Mouse (Mus musculus): Measurements from ENCODE around the gene Ces2c. TPM values are rescaled to one million over a fixed set of nuclear protein-coding genes. Genes with fewer than 3 reads are reported as not detected.

Ces2c gene
- polyA plus RNA-seq, 1 experiment = not detected

GRCm38 (mm10) chr8:104901746-104902145 lies 54.9 kb downstream of the Ces2c start:
- TF ChIP-seq CTCF (IDR thresholded peaks at IDR 0.05; ENCODE audit: borderline replicate concordance, extremely low read depth, insufficient read depth, insufficient read length) (no peak), POLR2A (IDR thresholded peaks at IDR 0.05; ENCODE audit: borderline replicate concordance, extremely low read depth, insufficient read depth, insufficient read length, poor library complexity, severe bottlenecking) (no peak)
- no peak for DNase-seq (ENCODE audit: low read depth)

Other genes with a start within 250 kb of the Ces2c start
- not detected in 2 replicates for gene Cdh16, start 222.7 kb upstream of the Ces2c start, polyA plus RNA-seq (2012; rRNA removed)
- 3.0 and 3.4 TPM in 2 replicates for gene Rrad, start 215.7 kb upstream of the Ces2c start, polyA plus RNA-seq (2012; rRNA removed)
- gene Ciao2b, start 205.1 kb upstream of the Ces2c start, polyA plus RNA-seq (2012; rRNA removed) = 83.3 and 119 TPM in 2 replicates
- not detected in 2 replicates for gene Ces2a, start 113.1 kb upstream of the Ces2c start, polyA plus RNA-seq (2012; rRNA removed)
- gene Ces2b, start 15.5 kb upstream of the Ces2c start, polyA plus RNA-seq (2012; rRNA removed) = 0.28 and 0.34 TPM in 2 replicates
- not detected in 2 replicates for gene Ces2e, start 79.2 kb downstream of the Ces2c start, polyA plus RNA-seq (2012; rRNA removed)
- not detected in 2 replicates for gene Ces2f, start 100.3 kb downstream of the Ces2c start, polyA plus RNA-seq (2012; rRNA removed)
- gene Ces2g, start 114.7 kb downstream of the Ces2c start, polyA plus RNA-seq (2012; rRNA removed) = 0.08 and 0.12 TPM in 2 replicates
- not detected in 2 replicates for gene Ces2h, start 153.8 kb downstream of the Ces2c start, polyA plus RNA-seq (2012; rRNA removed)
- gene Ces3a, start 201.5 kb downstream of the Ces2c start, polyA plus RNA-seq (2012; rRNA removed) = not detected in 2 replicates
- not detected in 2 replicates for gene Ces3b, start 236.7 kb downstream of the Ces2c start, polyA plus RNA-seq (2012; rRNA removed)